Mouse (Mus musculus): ENCODE measurements around the gene Mrgpra2a.
"Not testable (repeated sequence)": the region's sequence is repeated elsewhere in the genome, so short reads cannot be mapped to it uniquely, and the experiment has no call there.

Mrgpra2a gene

DNA sequence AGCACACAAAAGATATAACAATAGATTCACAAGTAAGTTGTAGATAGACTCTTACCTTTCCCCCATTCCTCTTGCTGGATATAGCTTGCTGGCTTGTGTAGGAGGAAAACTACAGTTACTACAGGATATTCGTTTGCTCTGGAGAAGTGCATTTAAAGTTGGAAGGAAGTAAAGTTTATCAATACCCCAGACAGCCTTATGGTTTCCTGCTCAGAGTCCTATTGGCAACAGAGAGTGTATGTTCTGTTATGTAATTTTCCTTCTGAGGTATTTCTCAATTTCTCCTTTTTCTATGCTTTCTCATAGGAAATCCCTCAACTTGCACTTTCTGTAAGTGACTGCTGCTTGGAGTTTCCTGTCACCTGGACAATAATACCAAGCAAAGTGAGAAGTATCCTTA, at the start of gene Mrgpra2a:
Gene Mrgpra2a (minus strand): TSS at position 125 of the 400 bp plus-strand sequence.
- DNase-seq (ENCODE audit: low read depth, low spot score) = not testable (repeated sequence)

DNA sequence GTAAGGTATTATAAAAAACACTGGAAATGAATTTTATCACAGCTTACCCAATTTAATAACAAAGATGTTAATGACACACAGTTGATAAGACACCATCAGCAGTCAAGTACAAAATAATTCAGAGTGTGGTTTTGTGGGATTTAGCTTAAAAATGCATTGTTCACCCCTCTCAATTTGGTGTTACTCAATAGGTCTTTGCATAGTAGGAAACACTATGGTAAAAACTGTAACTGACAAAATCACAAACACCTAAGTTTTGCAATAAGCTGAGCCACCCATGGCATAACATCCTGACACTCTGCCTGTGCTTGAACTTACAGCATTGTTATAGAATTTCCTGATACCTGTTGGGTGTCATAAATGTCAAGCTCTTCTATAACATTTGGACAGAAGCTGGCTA, 39.3 kb upstream of the Mrgpra2a start:
- not testable (repeated sequence) for DNase-seq (ENCODE audit: low read depth, low spot score)

DNA sequence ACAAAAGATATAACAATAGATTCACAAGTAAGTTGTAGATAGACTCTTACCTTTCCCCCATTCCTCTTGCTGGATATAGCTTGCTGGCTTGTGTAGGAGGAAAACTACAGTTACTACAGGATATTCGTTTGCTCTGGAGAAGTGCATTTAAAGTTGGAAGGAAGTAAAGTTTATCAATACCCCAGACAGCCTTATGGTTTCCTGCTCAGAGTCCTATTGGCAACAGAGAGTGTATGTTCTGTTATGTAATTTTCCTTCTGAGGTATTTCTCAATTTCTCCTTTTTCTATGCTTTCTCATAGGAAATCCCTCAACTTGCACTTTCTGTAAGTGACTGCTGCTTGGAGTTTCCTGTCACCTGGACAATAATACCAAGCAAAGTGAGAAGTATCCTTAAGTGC, 37.5 kb upstream of the Mrgpra2a start:
- not testable (repeated sequence) for DNase-seq (ENCODE audit: low read depth, low spot score)

- DNase-seq (ENCODE audit: low read depth, low spot score) = not testable (repeated sequence)
These were observed 31.2 kb upstream of the Mrgpra2a start for GRCm38 (mm10) chr7:47483181-47483580.

- not testable (repeated sequence) for DNase-seq (ENCODE audit: low read depth, low spot score)
These were observed 22.0 kb upstream of the Mrgpra2a start for GRCm38 (mm10) chr7:47473904-47474303.

GRCm38 (mm10) chr7:47465278-47465981, 13.5 kb upstream of the Mrgpra2a start:
- not testable (repeated sequence) for DNase-seq (ENCODE audit: low read depth, low spot score)

GRCm38 (mm10) chr7:47445729-47446128, 6.2 kb downstream of the Mrgpra2a start:
- DNase-seq (ENCODE audit: low read depth, low spot score) = not testable (repeated sequence)

- DNase-seq (ENCODE audit: low read depth, low spot score) = not testable (repeated sequence)
These were observed 15.5 kb downstream of the Mrgpra2a start for GRCm38 (mm10) chr7:47436463-47436862.

DNA sequence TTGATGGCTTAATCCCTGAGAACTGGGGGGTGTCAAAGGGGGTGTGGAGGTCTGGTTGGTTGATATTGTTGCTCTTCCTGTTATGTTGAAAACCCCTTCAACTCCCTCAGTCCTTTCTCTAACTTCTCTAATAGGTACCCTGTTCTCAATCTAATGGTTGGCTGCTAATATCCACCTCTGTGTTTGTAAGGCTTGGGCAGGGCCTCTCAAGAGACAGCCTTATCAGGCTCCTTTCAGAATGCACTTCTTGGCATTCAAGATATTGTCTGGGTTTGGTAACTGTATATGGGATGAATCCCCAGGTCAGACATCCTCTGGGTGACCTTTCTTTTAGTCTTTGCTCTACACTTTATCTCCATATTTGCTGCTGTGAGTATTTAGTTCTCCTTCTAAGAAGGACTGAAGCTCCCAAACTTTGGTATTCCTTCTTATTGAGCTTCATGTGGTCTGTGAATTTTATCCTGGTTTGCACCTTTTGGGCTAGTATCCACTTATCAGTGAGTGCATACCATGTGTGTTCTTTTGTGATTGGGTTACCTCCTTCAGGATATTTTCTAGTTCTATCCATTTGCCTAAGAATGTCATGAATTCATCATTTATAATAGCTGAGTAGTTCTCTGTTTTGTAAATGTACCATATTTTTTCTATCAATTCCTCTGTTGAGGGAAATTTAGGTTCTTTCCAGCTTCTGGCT, 24.0 kb downstream of the Mrgpra2a start:
- DNase-seq (ENCODE audit: low read depth, low spot score) = not testable (repeated sequence)

- no peak for DNase-seq (ENCODE audit: low read depth, low spot score)
These were observed 41.3 kb downstream of the Mrgpra2a start for GRCm38 (mm10) chr7:47410602-47411001.

DNA sequence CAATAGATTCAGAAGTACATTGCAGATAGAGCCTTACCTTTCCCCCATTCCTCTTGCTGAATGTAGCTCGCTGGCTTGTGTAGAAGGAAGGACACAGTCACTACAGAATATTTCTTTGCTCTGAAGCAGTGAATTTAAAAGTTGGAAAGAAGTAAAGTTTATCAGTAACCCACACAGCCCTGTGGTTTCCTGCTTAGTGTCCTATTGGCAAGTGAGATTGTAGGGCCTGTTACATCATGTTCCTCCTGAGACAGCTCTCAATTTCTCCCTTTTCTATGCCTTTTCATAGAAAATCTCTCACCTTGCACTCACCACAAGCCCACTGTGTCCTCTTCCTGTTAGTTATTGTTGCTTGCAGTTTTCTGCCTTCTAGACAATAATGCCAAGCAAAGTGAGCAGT, 42.4 kb downstream of the Mrgpra2a start:
- DNase-seq (ENCODE audit: low read depth, low spot score) = no peak

GRCm38 (mm10) chr7:47401125-47401524, 50.8 kb downstream of the Mrgpra2a start:
- no peak for DNase-seq (ENCODE audit: low read depth, low spot score)
